Comparison of ENCODE assay signal across 17 mouse cellular contexts in genomic region chr4:144957721-144958120, GRCm38 (mm10).
DNase-seq lines count a peak whose midpoint lies in the region; ATAC-seq and TF ChIP-seq lines count a peak whose summit lies in the region.
"Had no signal": no experiment of that assay in that cellular context is flagged by ENCODE, and none has a peak within 500 bp of the region (broad histone marks: within the 10 kb centered on the region; RNA-seq: fewer than 3 reads in every experiment).

No protein-coding gene starts in this region.

- no peak overlapping the region for H3K4me3 ChIP-seq in kidney, embryonic 14.5 days (ENCODE audit: low read length)
- H3K4me3 ChIP-seq in testis, adult 2 months (ENCODE audit: control insufficient read depth, low read depth, low read length) = no peak overlapping the region
- no peak overlapping the region for H3K4me3 ChIP-seq in kidney, postnatal 0 days (replicated peaks; ENCODE audit: low read depth, low read length)
- H3K4me3 ChIP-seq in thymus, adult 2 months (ENCODE audit: control insufficient read depth, insufficient read depth, low read length) = no peak overlapping the region
- H3K4me3 ChIP-seq in forebrain, embryonic 11.5 days (ENCODE audit: low read depth, low read length) = no peak overlapping the region
- H3K4me3 ChIP-seq: embryonic facial prominence, embryonic 15.5 days; forebrain, embryonic 13.5 days; neural tube, embryonic 15.5 days had no signal

- 67% methylated on average over 2 of the region's 2 CpGs for WGBS in kidney, embryonic 14.5 days
- 78% methylated on average over 2 of the region's 2 CpGs for WGBS in kidney, postnatal 0 days
- WGBS in thymus, adult 2 months = 96% methylated on average over 2 of the region's 2 CpGs
- 79% methylated on average over 2 of the region's 2 CpGs for WGBS in forebrain, embryonic 11.5 days

- no peak for TF ChIP-seq POLR2A in testis, adult 2 months (IDR thresholded peaks at IDR 0.05; ENCODE audit: control insufficient read depth, low read depth, low read length)
- no peak for TF ChIP-seq POLR2A in thymus, adult 2 months (IDR thresholded peaks at IDR 0.05; ENCODE audit: control insufficient read depth, extremely low read depth, insufficient read depth, low read length, poor library complexity)

- H3K4me2 ChIP-seq in kidney, embryonic 14.5 days (replicated peaks; ENCODE audit: low read depth, low read length) = no peak overlapping the region
- H3K4me2 ChIP-seq in kidney, postnatal 0 days (ENCODE audit: low read length) = no peak overlapping the region
- no peak overlapping the region for H3K4me2 ChIP-seq in forebrain, embryonic 11.5 days (ENCODE audit: low read depth, low read length, severe bottlenecking)
- H3K4me2 ChIP-seq: embryonic facial prominence, embryonic 15.5 days; forebrain, embryonic 13.5 days; heart, embryonic 11.5 days; neural tube, embryonic 15.5 days had no signal

- no peak for ATAC-seq in kidney, embryonic 14.5 days (ENCODE audit: low FRiP score, low TSS enrichment)
- ATAC-seq in kidney, postnatal 0 days (replicated peaks; ENCODE audit: low FRiP score, low read depth) = peak; percentile 22; the same call in 1 of the 2 replicates
- no peak for ATAC-seq in forebrain, embryonic 11.5 days (replicated peaks; ENCODE audit: low FRiP score)
- ATAC-seq: forebrain, embryonic 13.5 days; hindbrain, postnatal 0 days had no signal

- no peaks in the 10 kb centered on the region for H3K9me3 ChIP-seq in kidney, embryonic 14.5 days (ENCODE audit: control insufficient read depth, low read length)
- no peaks in the 10 kb centered on the region for H3K9me3 ChIP-seq in kidney, postnatal 0 days (replicated peaks; ENCODE audit: low read length)
- H3K9me3 ChIP-seq in forebrain, embryonic 11.5 days (ENCODE audit: control insufficient read depth, low read length) = no peaks in the 10 kb centered on the region
- H3K9me3 ChIP-seq: embryonic facial prominence, embryonic 15.5 days; forebrain, embryonic 13.5 days; neural tube, embryonic 15.5 days had no signal

- H3K27ac ChIP-seq in kidney, embryonic 14.5 days (ENCODE audit: low read depth, low read length) = no peak overlapping the region
- H3K27ac ChIP-seq in testis, adult 2 months (ENCODE audit: control insufficient read depth, insufficient read depth, low read depth, low read length) = peak overlapping the region; percentile 51
- no peak overlapping the region; the same call in 1 of the 2 replicates for H3K27ac ChIP-seq in kidney, postnatal 0 days
- no peak overlapping the region for H3K27ac ChIP-seq in thymus, adult 2 months (ENCODE audit: control insufficient read depth, insufficient read depth, low read length)
- no peak overlapping the region for H3K27ac ChIP-seq in forebrain, embryonic 11.5 days (ENCODE audit: low read depth, low read length)
- H3K27ac ChIP-seq: embryonic facial prominence, embryonic 15.5 days; forebrain, embryonic 13.5 days; hindbrain, postnatal 0 days; neural tube, embryonic 15.5 days had no signal

- 0 out of 2 replicates have a peak, but pooled peaks cover 3% of the 10 kb centered on the region for H3K4me1 ChIP-seq in kidney, embryonic 14.5 days (ENCODE audit: control insufficient read depth, insufficient read depth, low read length)
- H3K4me1 ChIP-seq in testis, adult 2 months (ENCODE audit: control insufficient read depth, insufficient read depth, low read length) = no peaks in the 10 kb centered on the region
- H3K4me1 ChIP-seq in kidney, postnatal 0 days (replicated peaks; ENCODE audit: insufficient read depth, low read length) = no peaks in the 10 kb centered on the region; the same call in 1 of the 2 replicates
- H3K4me1 ChIP-seq in thymus, adult 2 months (replicated peaks; ENCODE audit: control insufficient read depth, insufficient read depth, low read length) = no peaks in the 10 kb centered on the region
- no peaks in the 10 kb centered on the region for H3K4me1 ChIP-seq in forebrain, embryonic 11.5 days (replicated peaks; ENCODE audit: control insufficient read depth, insufficient read depth, low read length)
- H3K4me1 ChIP-seq: forebrain, embryonic 13.5 days; neural tube, embryonic 15.5 days had no signal

- no peak overlapping the region for H3K9ac ChIP-seq in kidney, embryonic 14.5 days (ENCODE audit: low read depth, low read length)
- H3K9ac ChIP-seq in kidney, postnatal 0 days (ENCODE audit: low read depth, low read length) = no peak overlapping the region
- H3K9ac ChIP-seq in forebrain, embryonic 11.5 days (ENCODE audit: low read length) = no peak overlapping the region
- H3K9ac ChIP-seq: embryonic facial prominence, embryonic 15.5 days; forebrain, embryonic 13.5 days; neural tube, embryonic 15.5 days had no signal

- H3K36me3 ChIP-seq in kidney, embryonic 14.5 days (ENCODE audit: control insufficient read depth, insufficient read depth, low read length) = no peaks in the 10 kb centered on the region
- H3K36me3 ChIP-seq in testis, adult 2 months (ENCODE audit: control insufficient read depth, insufficient read depth, low read length) = no peaks in the 10 kb centered on the region
- no peaks in the 10 kb centered on the region for H3K36me3 ChIP-seq in kidney, postnatal 0 days (ENCODE audit: insufficient read depth, low read length)
- no peaks in the 10 kb centered on the region for H3K36me3 ChIP-seq in thymus, adult 2 months (ENCODE audit: control insufficient read depth, insufficient read depth, low read length)
- H3K36me3 ChIP-seq in forebrain, embryonic 11.5 days (ENCODE audit: control insufficient read depth, insufficient read depth, low read length) = no peaks in the 10 kb centered on the region
- H3K36me3 ChIP-seq: embryonic facial prominence, embryonic 15.5 days; neural tube, embryonic 15.5 days had no signal

- no peak for TF ChIP-seq CTCF in testis, adult 2 months (IDR thresholded peaks at IDR 0.05; ENCODE audit: control insufficient read depth, insufficient read depth, insufficient replicate concordance, low read depth, low read length)
- TF ChIP-seq CTCF in kidney, postnatal 0 days (IDR thresholded peaks at IDR 0.05; ENCODE audit: low read depth) = no peak
- no peak for TF ChIP-seq CTCF in thymus, adult 2 months (IDR thresholded peaks at IDR 0.05; ENCODE audit: borderline replicate concordance, control insufficient read depth, extremely low read depth, insufficient read depth, low read length, poor library complexity)

- H3K27me3 ChIP-seq in kidney, embryonic 14.5 days (ENCODE audit: control insufficient read depth, insufficient read depth, low read length) = no peaks in the 10 kb centered on the region
- H3K27me3 ChIP-seq in testis, adult 2 months (ENCODE audit: control insufficient read depth, insufficient read depth, low read length) = no peaks in the 10 kb centered on the region
- no peaks in the 10 kb centered on the region for H3K27me3 ChIP-seq in kidney, postnatal 0 days (ENCODE audit: insufficient read depth, low read length)
- H3K27me3 ChIP-seq in thymus, adult 2 months (ENCODE audit: control insufficient read depth, insufficient read depth, low read length) = no peaks in the 10 kb centered on the region
- H3K27me3 ChIP-seq in forebrain, embryonic 11.5 days (ENCODE audit: control insufficient read depth, insufficient read depth, low read length) = no peaks in the 10 kb centered on the region
- H3K27me3 ChIP-seq: embryonic facial prominence, embryonic 15.5 days; forebrain, embryonic 13.5 days; neural tube, embryonic 15.5 days had no signal

- DNase-seq in kidney, adult 11 months = peak; percentile 78
- no peak for DNase-seq in testis, postnatal 10 days (ENCODE audit: low spot score)
- no peak for DNase-seq in kidney, postnatal 0 days (ENCODE audit: low spot score)
- DNase-seq in cerebellum, postnatal 10 days = no peak
- no peak for DNase-seq in thymus, adult 2 months
- DNase-seq in forebrain, embryonic 11.5 days (ENCODE audit: low spot score) = no peak
- DNase-seq: B cell, adult 2 months; cerebellum, adult 11-12 months; right cerebral cortex, postnatal 14 days; thymus, postnatal 4 days had no signal
